In genomic region chr16:37683154-37684130, GRCm38 (mm10) we compare ENCODE assay signal across 8 mouse cellular contexts. TPM values are rescaled to one million over a fixed set of nuclear protein-coding genes. Genes with fewer than 3 reads are reported as not detected.
DNase-seq lines count a peak whose midpoint lies in the region; ATAC-seq and TF ChIP-seq lines count a peak whose summit lies in the region.

No protein-coding gene starts in this region.

- H3K9ac ChIP-seq in forebrain, postnatal 0 days, result peak overlapping the region; percentile 75
- no peak overlapping the region for H3K9ac ChIP-seq in intestine, postnatal 0 days (ENCODE audit: low read depth, low read length)
- H3K9ac ChIP-seq in midbrain, embryonic 11.5 days (ENCODE audit: low read length), result peak overlapping the region; percentile 67

- peak; percentile 40 for ATAC-seq in forebrain, postnatal 0 days
- no peak for ATAC-seq in intestine, postnatal 0 days
- peak; percentile 61 for ATAC-seq in midbrain, embryonic 11.5 days (ENCODE audit: low FRiP score)

- peak overlapping the region; percentile 89 for H3K27ac ChIP-seq in forebrain, postnatal 0 days (ENCODE audit: low read depth, low read length)
- H3K27ac ChIP-seq in intestine, postnatal 0 days (ENCODE audit: low read depth, low read length), result no peak overlapping the region; the same call in 1 of the 2 replicates
- H3K27ac ChIP-seq in midbrain, embryonic 11.5 days (ENCODE audit: low read depth, low read length), result peak overlapping the region; percentile 80
- H3K27ac ChIP-seq in thymus, adult 2 months (ENCODE audit: control insufficient read depth, insufficient read depth, low read length), result no peak overlapping the region

- no peaks in the 10 kb centered on the region for H3K36me3 ChIP-seq in forebrain, postnatal 0 days (ENCODE audit: insufficient read depth)
- no peaks in the 10 kb centered on the region for H3K36me3 ChIP-seq in intestine, postnatal 0 days (ENCODE audit: control insufficient read depth, insufficient read depth)
- H3K36me3 ChIP-seq in midbrain, embryonic 11.5 days (ENCODE audit: control insufficient read depth, insufficient read depth, low read length), result no peaks in the 10 kb centered on the region
- H3K36me3 ChIP-seq in thymus, adult 2 months (ENCODE audit: control insufficient read depth, insufficient read depth, low read length), result no peaks in the 10 kb centered on the region

- H3K4me3 ChIP-seq in forebrain, postnatal 0 days (ENCODE audit: low read depth, low read length), result peak overlapping the region; percentile 41
- no peak overlapping the region for H3K4me3 ChIP-seq in intestine, postnatal 0 days (ENCODE audit: low read depth, low read length)
- no peak overlapping the region for H3K4me3 ChIP-seq in midbrain, embryonic 11.5 days (ENCODE audit: low read depth, low read length)
- H3K4me3 ChIP-seq in thymus, adult 2 months (ENCODE audit: control insufficient read depth, insufficient read depth, low read length), result no peak overlapping the region

- H3K4me2 ChIP-seq in forebrain, postnatal 0 days (ENCODE audit: low read depth), result peak overlapping the region; percentile 60
- peak overlapping the region; percentile 74 for H3K4me2 ChIP-seq in intestine, postnatal 0 days (replicated peaks; ENCODE audit: low read depth)
- H3K4me2 ChIP-seq in midbrain, embryonic 11.5 days, result peak overlapping the region; percentile 47

- peaks cover 27% of the 10 kb centered on the region; the same call in 1 of the 2 replicates for H3K4me1 ChIP-seq in forebrain, postnatal 0 days (ENCODE audit: insufficient read depth)
- no peaks in the 10 kb centered on the region for H3K4me1 ChIP-seq in intestine, postnatal 0 days (replicated peaks; ENCODE audit: control insufficient read depth, insufficient read depth, low read length)
- H3K4me1 ChIP-seq in midbrain, embryonic 11.5 days (ENCODE audit: control insufficient read depth, insufficient read depth, low read length), result peaks cover 27% of the 10 kb centered on the region
- no peaks in the 10 kb centered on the region for H3K4me1 ChIP-seq in thymus, adult 2 months (replicated peaks; ENCODE audit: control insufficient read depth, insufficient read depth, low read length)

- WGBS in forebrain, postnatal 0 days, result 7% methylated on average over 16 of the region's 16 CpGs
- whole genome bisulfite sequencing in intestine, postnatal 0 days, result 34% methylated on average over 16 of the region's 16 CpGs
- 13% methylated on average over 16 of the region's 16 CpGs for WGBS in midbrain, embryonic 11.5 days
- 80% methylated on average over 16 of the region's 16 CpGs for WGBS in thymus, adult 2 months

- no peak for TF ChIP-seq CTCF in forebrain, postnatal 0 days (IDR thresholded peaks at IDR 0.05; ENCODE audit: low read depth)
- no peak for TF ChIP-seq CTCF in intestine, postnatal 0 days (IDR thresholded peaks at IDR 0.05; ENCODE audit: low read depth)
- TF ChIP-seq CTCF in thymus, adult 2 months (IDR thresholded peaks at IDR 0.05; ENCODE audit: borderline replicate concordance, control insufficient read depth, extremely low read depth, insufficient read depth, low read length, poor library complexity), result no peak

- DNase-seq in kidney, adult 18-20 months, result peak; percentile 15
- no peak for DNase-seq in kidney, adult 11 months
- DNase-seq in cerebellum, adult 18-20 months, result peak; percentile 50 to 66
- peak; percentile 40 for DNase-seq in forebrain, postnatal 0 days
- peak; percentile 95 for DNase-seq in midbrain, embryonic 11.5 days (ENCODE audit: low spot score, missing footprints)
- DNase-seq in thymus, adult 2 months, result no peak
- no peak for DNase-seq in gastrocnemius, postnatal 10 days

- no peak for TF ChIP-seq POLR2A in thymus, adult 2 months (IDR thresholded peaks at IDR 0.05; ENCODE audit: control insufficient read depth, extremely low read depth, insufficient read depth, low read length, poor library complexity)

- no peaks in the 10 kb centered on the region for H3K27me3 ChIP-seq in forebrain, postnatal 0 days (ENCODE audit: insufficient read depth, low read length)
- no peaks in the 10 kb centered on the region for H3K27me3 ChIP-seq in intestine, postnatal 0 days (replicated peaks; ENCODE audit: control insufficient read depth, insufficient read depth, low read length)
- H3K27me3 ChIP-seq in midbrain, embryonic 11.5 days (ENCODE audit: control insufficient read depth, insufficient read depth, low read length), result no peaks in the 10 kb centered on the region
- H3K27me3 ChIP-seq in thymus, adult 2 months (ENCODE audit: control insufficient read depth, insufficient read depth, low read length), result no peaks in the 10 kb centered on the region; the same call in 1 of the 2 replicates

- H3K9me3 ChIP-seq in forebrain, postnatal 0 days (ENCODE audit: low read length), result no peaks in the 10 kb centered on the region
- no peaks in the 10 kb centered on the region for H3K9me3 ChIP-seq in intestine, postnatal 0 days (ENCODE audit: control insufficient read depth)
- no peaks in the 10 kb centered on the region for H3K9me3 ChIP-seq in midbrain, embryonic 11.5 days (ENCODE audit: control insufficient read depth, low read length)

RNA-seq across cellular contexts. Expression of gene Ndufb4, which starts 29.2 kb away (rescaled TPM):
- 33.9 and 49.3 TPM in 2 replicates for total RNA-seq in forebrain, postnatal 0 days (2014; rRNA removed)
- 79.1 and 117 TPM in 2 replicates for polyA plus RNA-seq in forebrain, postnatal 0 days (2015; fragmentation: Nextera tagmentation; extraction: Ambion mirVana)
- polyA plus RNA-seq in intestine, postnatal 0 days (2015; fragmentation: Nextera tagmentation; extraction: Ambion mirVana), result 117 and 120 TPM in 2 replicates
- 65.1 and 66.0 TPM in 2 replicates for polyA plus RNA-seq in midbrain, embryonic 11.5 days (2014; fragmentation: Nextera tagmentation; extraction: Ambion mirVana)
- 58.1 and 80.2 TPM in 2 replicates for polyA plus RNA-seq in thymus, adult 2 months (2012; rRNA removed)
- total RNA-seq in gastrocnemius, postnatal 10 days (2021), result 100 to 1,000 TPM; 150 to 158 TPM

Comparison
In these comparisons a context has a peak if more than half of its experiments do, and no peak if none do; other contexts are left out.
1. DNase-seq: peak in kidney, adult 18-20 months (single experiment), cerebellum, adult 18-20 months (2 of 2), forebrain, postnatal 0 days (single experiment) and midbrain, embryonic 11.5 days (single experiment); none in kidney, adult 11 months (single experiment), thymus, adult 2 months (single experiment) and gastrocnemius, postnatal 10 days (single experiment).
2. H3K27ac ChIP-seq: peak in forebrain, postnatal 0 days (single experiment) and midbrain, embryonic 11.5 days (single experiment); none in intestine, postnatal 0 days (single experiment) and thymus, adult 2 months (single experiment).
3. Peak in every context shown above with its lines, with median percentiles within 50 percentile points of each other: H3K4me2 ChIP-seq.